Mouse (Mus musculus) CH12.LX (cell line): ENCODE measurements around the gene Ndufa13. TPM values are rescaled to one million over a fixed set of nuclear protein-coding genes. Genes with fewer than 3 reads are reported as not detected.

Source experiments
- DNase-seq: peaks from one replicate; pipeline ENCODE4 v3.0.0-alpha.2; 2013; ENCODE audit errors: extremely low read depth
- H3K27ac ChIP-seq: 2 replicates; pipeline ENCODE4 v1.5.1; 2012; ENCODE audit warnings: low read depth, mild to moderate bottlenecking, control low read depth, moderate library complexity; ENCODE audit not compliant: insufficient read depth
- H3K27me3 ChIP-seq: replicated peaks from 2 replicates; pipeline ENCODE3; 2012; ENCODE audit warnings: inconsistent platforms
- H3K36me3 ChIP-seq, 2 experiments: replicated peaks in 1 of 2; 2 replicates each; pipeline versions ENCODE3 to v1.6.1; 2012; ENCODE audit warnings: inconsistent platforms in 1 of 2, low read length in 1 of 2, mild to moderate bottlenecking in 1 of 2, mixed read lengths in 1 of 2, moderate library complexity in 1 of 2; ENCODE audit not compliant: control insufficient read depth in 1 of 2, insufficient read depth in 1 of 2
- H3K4me1 ChIP-seq, 2 experiments: 2 replicates each; pipeline ENCODE4 v1.6.1; 2012; ENCODE audit warnings: inconsistent platforms in 1 of 2, moderate library complexity in 1 of 2; ENCODE audit not compliant: insufficient read depth in 2 of 2, control insufficient read depth in 1 of 2
- H3K4me2 ChIP-seq: 2 replicates; pipeline ENCODE4 v1.6.1; 2012; ENCODE audit warnings: low read depth, mild to moderate bottlenecking, control low read depth; ENCODE audit not compliant: poor library complexity, insufficient read depth, severe bottlenecking
- H3K4me3 ChIP-seq, 3 experiments: fragments of 150-350 bp in 1 of 3; sonication (generic) in 1 of 3; replicated peaks in 1 of 3; 2 replicates each; pipeline versions ENCODE3 to v1.5.1; 2011 to 2012; ENCODE audit warnings: low read depth in 2 of 3, low read length in 2 of 3, mild to moderate bottlenecking in 2 of 3, moderate library complexity in 2 of 3, control low read depth in 1 of 3, improper control_type of control experiment in 1 of 3, inconsistent platforms in 1 of 3, mixed read lengths in 1 of 3; ENCODE audit not compliant: poor library complexity in 1 of 3
- H3K79me2 ChIP-seq: replicated peaks from 2 replicates; pipeline ENCODE4 v1.6.1; 2012; ENCODE audit warnings: mild to moderate bottlenecking, moderate library complexity; ENCODE audit not compliant: control insufficient read depth, poor library complexity, insufficient read depth, severe bottlenecking; ENCODE audit errors: extremely low read depth
- H3K9ac ChIP-seq: 2 replicates; pipeline ENCODE4 v1.6.1; 2012; ENCODE audit warnings: low read depth, mild to moderate bottlenecking, control low read depth, moderate library complexity; ENCODE audit not compliant: insufficient read depth
- H3K9me3 ChIP-seq: replicated peaks from 2 replicates; pipeline ENCODE3; 2012; ENCODE audit warnings: low read length, inconsistent platforms, mixed read lengths
- CHD1 ChIP-seq: IDR thresholded peaks from 2 replicates; pipeline ENCODE4 v1.6.1; 2012; ENCODE audit warnings: low read depth, low read length, improper control_type of control experiment, inconsistent platforms
- CTCF ChIP-seq, 2 experiments: IDR thresholded peaks in 1 of 2; conservative IDR thresholded peaks in 1 of 2; 2 replicates each; pipeline ENCODE4 v1.5.1; 2011 to 2012; ENCODE audit warnings: low read depth in 2 of 2, low read length in 2 of 2, improper control_type of control experiment in 1 of 2, inconsistent platforms in 1 of 2, mild to moderate bottlenecking in 1 of 2, moderate library complexity in 1 of 2
- ELF1 ChIP-seq: IDR thresholded peaks from 2 replicates; pipeline ENCODE4 v1.6.1; 2014; ENCODE audit warnings: low read depth, mild to moderate bottlenecking, inconsistent platforms, low read length, improper control_type of control experiment
- EP300 ChIP-seq: IDR thresholded peaks from 2 replicates; pipeline ENCODE4 v1.6.1; 2011; ENCODE audit warnings: low read length, improper control_type of control experiment
- IRF4 ChIP-seq: IDR thresholded peaks from 2 replicates; pipeline ENCODE4 v1.6.1; 2014; ENCODE audit warnings: low read depth, mild to moderate bottlenecking, inconsistent platforms, low read length, improper control_type of control experiment
- JUN ChIP-seq: IDR thresholded peaks from 2 replicates; pipeline ENCODE4 v1.6.1; 2011; ENCODE audit warnings: low read depth, mild to moderate bottlenecking, low read length, improper control_type of control experiment, moderate library complexity; ENCODE audit not compliant: insufficient read depth
- KAT2A ChIP-seq: IDR thresholded peaks from 2 replicates; pipeline ENCODE4 v1.6.1; 2012; ENCODE audit warnings: low read length, improper control_type of control experiment, inconsistent platforms; ENCODE audit not compliant: insufficient replicate concordance
- MAX ChIP-seq: IDR thresholded peaks from 2 replicates; pipeline ENCODE4 v1.6.1; 2011; ENCODE audit warnings: low read length, improper control_type of control experiment
- MAZ ChIP-seq: IDR thresholded peaks from 2 replicates; pipeline ENCODE4 v1.6.1; 2012; ENCODE audit warnings: low read depth, mild to moderate bottlenecking, inconsistent platforms, low read length, improper control_type of control experiment, moderate library complexity
- MYC ChIP-seq: IDR thresholded peaks from 2 replicates; pipeline ENCODE4 v1.6.1; 2011; ENCODE audit warnings: low read depth, mild to moderate bottlenecking, improper control_type of control experiment, low read length
- PAX5 ChIP-seq: IDR thresholded peaks from 2 replicates; pipeline ENCODE4 v1.6.1; 2012; ENCODE audit warnings: low read length, inconsistent platforms, mixed read lengths
- POLR2A ChIP-seq: IDR thresholded peaks from 2 replicates; pipeline ENCODE4 v1.6.1; 2011; ENCODE audit warnings: low read depth, mild to moderate bottlenecking, improper control_type of control experiment, low read length
- RCOR1 ChIP-seq: conservative IDR thresholded peaks from 2 replicates; pipeline ENCODE4 v1.6.1; 2012; ENCODE audit warnings: low read depth, mild to moderate bottlenecking, inconsistent platforms, low read length, improper control_type of control experiment
- SIN3A ChIP-seq: IDR thresholded peaks from 2 replicates; pipeline ENCODE4 v1.6.1; 2012; ENCODE audit warnings: low read length, improper control_type of control experiment, inconsistent platforms
- SMC3 ChIP-seq: IDR thresholded peaks from 2 replicates; pipeline ENCODE4 v1.6.1; 2011; ENCODE audit warnings: low read depth, low read length, improper control_type of control experiment
- TBP ChIP-seq: conservative IDR thresholded peaks from 2 replicates; pipeline ENCODE4 v1.6.1; 2011; ENCODE audit warnings: low read depth, low read length, improper control_type of control experiment
- TCF12 ChIP-seq: IDR thresholded peaks from 2 replicates; pipeline ENCODE4 v1.6.1; 2014; ENCODE audit warnings: low read depth, mild to moderate bottlenecking, inconsistent platforms, low read length, improper control_type of control experiment
- UBTF ChIP-seq: IDR thresholded peaks from 2 replicates; pipeline ENCODE4 v1.6.1; 2012; ENCODE audit warnings: low read depth, mild to moderate bottlenecking, inconsistent platforms, low read length, improper control_type of control experiment, moderate library complexity
- USF2 ChIP-seq: conservative IDR thresholded peaks from 2 replicates; pipeline ENCODE4 v1.6.1; 2011; ENCODE audit warnings: low read depth, low read length, improper control_type of control experiment
- ZNF384 ChIP-seq: IDR thresholded peaks from 2 replicates; pipeline ENCODE4 v1.6.1; 2012; ENCODE audit warnings: low read depth, low read length, improper control_type of control experiment, inconsistent platforms
- dilution Hi-C: fragments of 300-500 bp; cut with MboI; formaldehyde crosslinking; loops from 2 replicates; pipeline ENCODE4 v1.14.3; 2020; ENCODE audit warnings: low sequenced_read_pairs; ENCODE audit not compliant: extremely low pct_unique_long_range_greater_than_20kb, extremely low pct_ligation_motif_present
- in situ Hi-C: fragments of 300-500 bp; cut with MboI; formaldehyde crosslinking; loops from 3 replicates; pipeline ENCODE4 v1.14.3; 2019; ENCODE audit warnings: low sequenced_read_pairs, low pct_ligation_motif_present, low pct_unique_long_range_greater_than_20kb, mixed read lengths
- polyA plus RNA-seq: library from polyadenylated mRNA; unstranded; fragments of >175 nt; gene quantifications from 2 replicates; pipeline ENCODE4 v1.2.1, GENCODE M21; 2012; ENCODE audit warnings: low read depth; ENCODE audit not compliant: insufficient read length
- total RNA-seq, 2 experiments: library from RNA; depleted of rRNA; stranded (reverse); fragments of 300-350 nt in 1 of 2; fragments of >200 nt in 1 of 2; gene quantifications; 2 replicates each; pipeline ENCODE4 v1.2.3; 2012 to 2014

Ndufa13 gene
- total and polyA plus RNA-seq, 3 experiments: 74.7 to 177 (median 90.1) TPM

DNA sequence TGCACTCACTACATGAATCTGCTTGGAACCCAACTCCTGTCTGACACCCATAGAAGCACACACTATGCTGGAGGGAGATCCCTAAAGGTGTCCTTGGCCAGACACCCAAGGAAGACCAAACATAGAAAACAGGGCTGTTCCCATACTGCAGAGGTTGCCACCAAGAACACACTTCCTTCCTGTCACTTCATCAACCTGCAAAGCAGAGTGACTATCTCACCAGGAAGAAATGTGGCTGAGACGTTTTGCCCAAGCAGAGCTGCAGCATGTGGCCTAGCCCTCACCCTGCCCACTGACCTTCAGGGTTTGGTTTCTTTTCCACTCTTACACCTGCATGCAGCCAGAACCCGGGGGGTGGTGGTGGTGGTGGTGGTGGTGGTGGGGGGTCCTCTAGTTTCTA lies 31.5 kb upstream of the Ndufa13 start:
- Histone ChIP-seq H3K9ac (no peak overlapping the region), H3K27me3 (no peaks in the 10 kb centered on the region), H3K27ac (no peak overlapping the region), H3K79me2 (peaks cover 18% of the 10 kb centered on the region), H3K36me3 (peaks cover 34 to 76% of the 10 kb centered on the region in 2 experiments), H3K4me2 (no peak overlapping the region), H3K4me3 (no peak overlapping the region), H3K9me3 (no peaks in the 10 kb centered on the region), H3K4me1 (peaks cover 15 to 43% of the 10 kb centered on the region in 2 experiments)
- in situ Hi-C loops: no loop called here
- no peak for TF ChIP-seq CHD1
- no peak for TF ChIP-seq TBP
- no peak for TF ChIP-seq SMC3
- no peak for TF ChIP-seq KAT2A
- no peak for TF ChIP-seq ZNF384
- no peak for TF ChIP-seq USF2
- TF ChIP-seq TCF12: no peak
- no peak for TF ChIP-seq UBTF
- no peak for TF ChIP-seq POLR2A
- no peak for TF ChIP-seq MYC
- no peak for TF ChIP-seq MAX
- TF ChIP-seq JUN: no peak
- TF ChIP-seq IRF4: no peak
- no peak for DNase-seq
- dilution Hi-C loops: no loop called here

GRCm38 (mm10) chr8:69926901-69927300 lies 24.5 kb upstream of the Ndufa13 start:
- H3K4me3 ChIP-seq: no peak overlapping the region
- TF ChIP-seq EP300: no peak
- TF ChIP-seq UBTF: no peak
- no peak for TF ChIP-seq TBP
- TF ChIP-seq POLR2A: no peak
- no peak for TF ChIP-seq SIN3A
- TF ChIP-seq MAX: no peak
- no peak for TF ChIP-seq KAT2A
- TF ChIP-seq RCOR1: no peak
- no peak for TF ChIP-seq PAX5
- no peak for TF ChIP-seq CTCF (conservative IDR thresholded peaks at IDR 0.05 in 1 of 2, IDR thresholded peaks at IDR 0.05 in 1 of 2; ENCODE audit: low read depth in 2 of 2, low read length in 2 of 2)
- TF ChIP-seq MAZ: no peak
- TF ChIP-seq ELF1: no peak
- TF ChIP-seq ZNF384: no peak
- TF ChIP-seq MYC: no peak
- TF ChIP-seq, all 38 proteins: peak for 0
- Histone ChIP-seq H3K9ac (no peak overlapping the region), H3K9me3 (no peaks in the 10 kb centered on the region), H3K27ac (no peak overlapping the region), H3K27me3 (no peaks in the 10 kb centered on the region), H3K79me2 (peaks cover 2% of the 10 kb centered on the region), H3K4me2 (no peak overlapping the region), H3K4me1 (peaks cover 9 to 13% of the 10 kb centered on the region in 2 experiments), H3K36me3 (peaks cover 30 to 87% of the 10 kb centered on the region in 2 experiments)
- dilution Hi-C loops: no loop called here
- no peak for DNase-seq
- in situ Hi-C loops: no loop called here
